Mouse (Mus musculus) stomach, embryonic 15.5 days (tissue): ENCODE data around the gene Klf1. TPM values are rescaled to one million over a fixed set of nuclear protein-coding genes. Genes with fewer than 3 reads are reported as not detected.
"Not testable (repeated sequence)": the region's sequence is repeated elsewhere in the genome, so short reads cannot be mapped to it uniquely, and the experiment has no call there.

Experiments
- ATAC-seq: fragments of 200-750 bp; cut with Nextera tagmentation; 2 replicates; pipeline ENCODE4 v1.8.0; 2017; ENCODE audit warnings: low read depth, moderate number of reproducible peaks, moderate TSS enrichment; ENCODE audit not compliant: insufficient read depth, low FRiP score
- H3K27ac ChIP-seq: fragments of 300-500 bp; sonication (generic); 2 replicates; pipeline ENCODE4 v1.5.1; 2015; ENCODE audit warnings: mild to moderate bottlenecking, inconsistent platforms
- H3K27me3 ChIP-seq: fragments of 300-500 bp; sonication (generic); replicated peaks from 2 replicates; pipeline ENCODE4 v1.6.1; 2015; ENCODE audit warnings: inconsistent platforms
- H3K36me3 ChIP-seq: fragments of 300-500 bp; sonication (generic); 2 replicates; pipeline ENCODE4 v1.6.1; 2015; ENCODE audit warnings: inconsistent platforms
- H3K4me1 ChIP-seq: fragments of 300-500 bp; sonication (generic); 2 replicates; pipeline ENCODE4 v1.6.1; 2015; ENCODE audit warnings: inconsistent platforms
- H3K4me2 ChIP-seq: fragments of 300-500 bp; sonication (generic); 2 replicates; pipeline ENCODE4 v1.6.1; 2015; ENCODE audit warnings: mild to moderate bottlenecking, inconsistent platforms
- H3K4me3 ChIP-seq: fragments of 300-500 bp; sonication (generic); replicated peaks from 2 replicates; pipeline ENCODE4 v1.5.1; 2015; ENCODE audit warnings: inconsistent platforms
- H3K9ac ChIP-seq: fragments of 300-500 bp; sonication (generic); 2 replicates; pipeline ENCODE4 v1.6.1; 2015; ENCODE audit warnings: inconsistent platforms
- H3K9me3 ChIP-seq: fragments of 300-500 bp; sonication (generic); 2 replicates; pipeline ENCODE4 v1.6.1; 2016; ENCODE audit warnings: inconsistent platforms
- WGBS: fragments of 180-500 bp; shearing (Covaris S2); methylation state at CpG from one replicate; pipeline ENCODE4 v1.1.7; 2015; 5-methylcytosine and 5-hydroxymethylcytosine counted together
- polyA plus RNA-seq: library from polyadenylated mRNA; unstranded; fragments of >200 nt; fragmentation: Nextera tagmentation; extraction: Ambion mirVana; gene quantifications from 2 replicates; pipeline ENCODE4 v1.2.1, GENCODE M21; 2015

Gene Klf1
- polyA plus RNA-seq, 1 experiment from 2014 or later: 39.3 TPM

DNA sequence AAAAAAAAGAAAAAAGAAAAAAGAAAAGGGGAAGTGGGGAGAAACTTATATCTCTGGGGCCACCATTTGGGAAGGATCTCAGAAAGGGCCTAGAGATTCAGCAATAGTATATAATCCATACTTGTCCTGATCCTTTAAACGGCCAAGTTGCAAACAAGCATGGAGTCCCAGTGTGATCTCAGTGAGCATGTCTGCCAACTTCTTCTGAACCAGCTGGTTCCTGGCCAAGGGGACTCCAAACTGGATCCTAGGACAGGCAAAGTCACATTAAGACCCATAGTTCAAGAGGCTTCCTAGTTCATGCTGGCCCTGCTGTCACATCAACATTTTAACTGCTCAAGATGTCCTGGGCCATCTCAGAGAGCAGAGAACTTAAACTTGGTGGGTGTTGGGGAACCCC, 12.6 kb upstream of the Klf1 start:
- Histone ChIP-seq H3K9ac (no peak overlapping the region), H3K9me3 (no peaks in the 10 kb centered on the region), H3K27me3 (no peaks in the 10 kb centered on the region), H3K4me2 (no peak overlapping the region), H3K36me3 (peaks cover 7% of the 10 kb centered on the region), H3K27ac (no peak overlapping the region), H3K4me1 (peaks cover 6% of the 10 kb centered on the region), H3K4me3 (no peak overlapping the region)
- WGBS: 81% methylated on average over 1 of the region's 1 CpGs
- no peak for ATAC-seq

DNA sequence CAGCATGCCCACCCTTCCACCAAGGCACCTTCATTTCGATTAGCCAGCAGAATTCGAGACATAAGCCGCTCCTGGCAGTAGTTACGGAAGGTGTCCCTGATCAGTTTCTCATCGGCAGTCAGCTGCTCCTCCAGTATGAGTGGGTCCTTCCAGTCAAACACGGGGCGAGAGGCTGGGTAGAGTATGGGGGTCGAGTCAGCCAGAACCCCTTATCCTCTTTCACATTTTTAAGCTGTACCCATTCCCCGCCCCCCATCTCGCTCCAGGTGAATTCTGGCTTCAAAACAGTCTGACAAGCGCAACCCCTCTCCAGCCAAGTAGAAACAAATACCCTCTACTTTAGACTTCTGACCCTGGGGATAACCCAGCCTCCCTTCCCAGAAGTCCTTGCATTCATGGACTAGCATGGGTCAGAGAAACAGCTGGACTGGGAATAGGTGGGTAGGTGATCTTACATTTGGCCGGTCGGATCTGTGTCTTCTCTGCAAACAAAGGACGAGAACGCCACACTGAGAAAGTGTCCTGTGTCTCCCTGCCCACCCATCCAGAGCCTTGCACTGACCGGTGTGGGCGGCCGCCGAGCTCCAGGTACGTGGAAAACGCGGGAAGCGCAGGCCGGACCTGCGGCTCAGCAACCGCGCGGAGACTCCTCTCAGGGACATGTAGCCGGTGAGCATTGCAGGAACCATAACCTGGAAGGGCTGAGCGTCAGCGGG, 8.6 kb upstream of the Klf1 start:
- peaks cover 6% of the 10 kb centered on the region for H3K36me3 ChIP-seq
- ATAC-seq: peak; percentile 12
- H3K4me3 ChIP-seq: peak overlapping the region; percentile 81
- peak overlapping the region; percentile 93 for H3K4me2 ChIP-seq
- H3K4me1 ChIP-seq: peaks cover 6% of the 10 kb centered on the region
- peak overlapping the region; percentile 68 for H3K9ac ChIP-seq
- H3K27me3 ChIP-seq: no peaks in the 10 kb centered on the region
- no peaks in the 10 kb centered on the region for H3K9me3 ChIP-seq
- no peak overlapping the region for H3K27ac ChIP-seq
- WGBS: 10% methylated on average over 31 of the region's 31 CpGs

DNA sequence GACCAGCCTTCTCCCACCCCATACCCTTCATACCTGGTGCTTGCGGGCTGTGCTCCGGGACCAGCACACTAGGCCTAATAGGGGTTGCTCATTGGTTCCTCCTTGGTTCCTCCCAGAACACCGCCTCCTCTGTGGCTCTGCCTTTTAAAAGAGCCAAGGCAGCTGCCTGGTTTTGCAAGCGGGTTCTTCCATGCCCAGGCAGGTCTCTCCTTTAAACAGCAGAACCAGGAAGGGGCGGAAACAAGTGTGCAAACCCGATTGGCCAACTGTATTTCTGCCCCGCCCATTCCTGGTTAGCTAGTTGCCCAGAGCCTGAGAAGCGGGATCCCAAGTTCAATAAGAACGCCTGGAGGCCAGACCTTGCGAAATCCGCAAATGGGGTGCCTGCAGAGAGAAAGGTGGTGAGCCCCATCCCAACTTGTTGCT, 8.0 kb upstream of the Klf1 start, which contains the start of gene Gcdh:
Gene Gcdh (minus strand): TSS at position 213 of the 426 bp plus-strand sequence.
- peak within 1 kb of the TSS; percentile 68 for H3K9ac ChIP-seq
- no peaks in the 10 kb centered on the region for H3K27me3 ChIP-seq
- H3K4me1 ChIP-seq: peaks cover 6% of the 10 kb centered on the region
- H3K36me3 ChIP-seq: peaks cover under 1% of the 10 kb centered on the region
- H3K9me3 ChIP-seq: no peaks in the 10 kb centered on the region
- H3K4me3 ChIP-seq: peak within 1 kb of the TSS; percentile 81
- peak; percentile 98 for ATAC-seq
- H3K4me2 ChIP-seq: peak within 1 kb of the TSS; percentile 93
- H3K27ac ChIP-seq: no peak within 1 kb of the TSS
- WGBS: under 1% methylated on average over 11 of the region's 11 CpGs

DNA sequence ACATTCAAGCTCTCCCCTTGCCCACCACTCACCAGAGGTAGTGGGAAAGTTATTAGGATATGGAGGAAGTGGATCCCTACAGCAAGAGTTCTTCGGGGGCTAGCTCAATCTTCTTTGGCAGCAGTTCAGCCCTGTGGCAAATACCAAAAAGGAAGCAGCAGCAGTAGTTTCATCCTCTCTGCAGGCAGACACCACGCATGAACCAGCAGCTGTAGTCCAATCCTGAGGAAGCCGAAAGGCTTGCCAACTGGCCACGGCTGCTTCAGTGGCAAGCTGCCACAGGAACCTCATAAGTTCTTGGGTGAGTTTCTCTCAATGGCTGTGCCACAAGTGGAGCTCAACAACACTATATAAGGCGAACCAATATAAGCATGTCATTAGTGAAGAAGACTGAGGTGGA, 5.8 kb upstream of the Klf1 start:
- Histone ChIP-seq H3K4me1 (peaks cover 6% of the 10 kb centered on the region), H3K4me3 (no peak overlapping the region), H3K4me2 (no peak overlapping the region), H3K9ac (no peak overlapping the region), H3K27me3 (no peaks in the 10 kb centered on the region), H3K9me3 (no peaks in the 10 kb centered on the region), H3K27ac (no peak overlapping the region), H3K36me3 (no peaks in the 10 kb centered on the region)
- ATAC-seq: no peak
- 87% methylated on average over 5 of the region's 5 CpGs for WGBS

DNA sequence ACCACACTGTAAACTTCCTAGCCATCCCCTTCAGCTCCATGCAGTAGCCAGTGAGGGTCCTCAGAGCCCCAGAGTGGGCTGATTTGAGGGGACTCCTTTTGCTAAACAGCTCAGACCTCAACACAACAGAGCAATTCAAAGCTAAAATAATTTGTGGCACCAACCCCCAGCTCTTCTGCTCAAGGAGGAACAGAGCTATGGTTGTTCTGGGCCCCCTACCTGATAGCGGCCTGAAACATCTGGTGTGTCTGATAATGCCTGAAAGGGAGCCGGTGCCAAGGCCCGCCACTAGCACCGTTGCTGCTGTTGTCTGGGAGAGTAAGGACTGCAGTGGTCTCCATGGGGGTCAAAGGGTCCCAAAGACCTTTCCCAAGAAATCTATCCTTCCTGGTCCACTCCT, 657 bp upstream of the Klf1 start:
- WGBS: 55% methylated on average over 4 of the region's 4 CpGs
- Histone ChIP-seq H3K9ac (no peak overlapping the region), H3K4me2 (no peak overlapping the region), H3K27ac (no peak overlapping the region), H3K36me3 (no peaks in the 10 kb centered on the region), H3K4me3 (no peak overlapping the region), H3K4me1 (peaks cover 15% of the 10 kb centered on the region), H3K27me3 (no peaks in the 10 kb centered on the region), H3K9me3 (no peaks in the 10 kb centered on the region)
- peak; percentile 44; the same call in 1 of the 2 replicates for ATAC-seq

DNA sequence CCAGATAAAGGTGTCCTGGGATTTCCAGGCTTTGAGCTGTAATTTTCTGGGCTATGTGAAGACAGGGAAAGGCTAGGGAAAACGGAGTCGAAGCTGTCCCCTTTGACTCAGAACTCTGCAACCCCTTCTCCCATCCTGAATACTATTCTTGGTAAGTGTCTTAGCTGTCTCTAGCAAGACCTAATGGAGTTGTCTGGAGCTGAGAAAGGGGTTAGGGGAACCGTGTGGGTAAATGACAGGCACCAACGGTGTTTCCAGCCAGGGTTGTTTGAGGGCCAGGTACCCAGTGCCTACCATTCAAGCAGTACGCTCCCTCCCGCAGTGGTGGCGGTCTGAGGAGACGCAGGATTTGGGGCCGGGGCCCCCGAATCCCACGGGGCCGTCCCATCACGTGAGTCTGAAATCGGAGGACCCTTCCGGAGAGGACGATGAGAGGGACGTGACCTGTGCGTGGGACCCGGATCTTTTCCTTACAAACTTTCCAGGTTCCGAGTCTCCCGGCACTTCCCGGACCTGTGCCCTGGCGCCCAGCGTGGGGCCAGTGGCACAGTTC, 715 bp downstream of the Klf1 start:
- Histone ChIP-seq H3K9ac (peak overlapping the region; percentile 82), H3K27me3 (no peaks in the 10 kb centered on the region), H3K9me3 (no peaks in the 10 kb centered on the region), H3K27ac (peak overlapping the region; percentile 92), H3K4me2 (peak overlapping the region; percentile 99), H3K4me1 (peaks cover 15% of the 10 kb centered on the region), H3K4me3 (peak overlapping the region; percentile 75), H3K36me3 (no peaks in the 10 kb centered on the region)
- 3% methylated on average over 24 of the region's 24 CpGs for WGBS
- no peak for ATAC-seq

DNA sequence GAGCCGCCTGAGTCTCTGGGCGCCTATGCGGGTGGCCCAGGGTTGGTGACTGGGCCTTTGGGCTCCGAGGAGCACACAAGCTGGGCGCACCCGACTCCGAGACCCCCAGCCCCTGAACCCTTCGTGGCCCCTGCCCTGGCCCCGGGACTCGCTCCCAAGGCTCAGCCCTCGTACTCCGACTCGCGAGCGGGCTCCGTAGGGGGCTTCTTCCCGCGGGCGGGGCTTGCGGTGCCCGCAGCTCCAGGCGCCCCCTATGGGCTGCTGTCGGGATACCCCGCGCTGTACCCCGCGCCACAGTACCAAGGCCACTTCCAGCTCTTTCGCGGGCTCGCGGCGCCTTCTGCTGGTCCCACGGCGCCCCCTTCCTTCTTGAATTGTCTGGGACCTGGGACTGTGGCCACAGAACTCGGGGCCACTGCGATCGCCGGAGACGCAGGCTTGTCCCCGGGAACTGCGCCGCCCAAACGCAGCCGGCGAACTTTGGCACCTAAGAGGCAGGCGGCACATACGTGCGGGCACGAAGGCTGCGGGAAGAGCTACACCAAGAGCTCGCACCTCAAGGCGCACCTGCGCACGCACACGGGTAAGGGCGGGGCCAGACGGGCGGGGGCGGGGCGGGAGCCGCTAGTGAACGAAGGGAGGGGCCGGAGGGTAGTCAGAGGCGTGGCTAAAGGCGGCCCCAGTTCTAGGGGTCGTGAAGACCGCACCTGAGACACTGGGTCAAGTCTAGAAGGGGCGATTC, 1.4 kb downstream of the Klf1 start:
- H3K4me2 ChIP-seq: peak overlapping the region; percentile 99
- H3K9me3 ChIP-seq: no peaks in the 10 kb centered on the region
- H3K4me1 ChIP-seq: peaks cover 15% of the 10 kb centered on the region
- peak; percentile 85 for ATAC-seq
- H3K36me3 ChIP-seq: no peaks in the 10 kb centered on the region
- no peaks in the 10 kb centered on the region for H3K27me3 ChIP-seq
- WGBS: under 1% methylated on average over 68 of the region's 68 CpGs
- peak overlapping the region; percentile 75 for H3K4me3 ChIP-seq
- peak overlapping the region; percentile 82 for H3K9ac ChIP-seq
- H3K27ac ChIP-seq: peak overlapping the region; percentile 92

DNA sequence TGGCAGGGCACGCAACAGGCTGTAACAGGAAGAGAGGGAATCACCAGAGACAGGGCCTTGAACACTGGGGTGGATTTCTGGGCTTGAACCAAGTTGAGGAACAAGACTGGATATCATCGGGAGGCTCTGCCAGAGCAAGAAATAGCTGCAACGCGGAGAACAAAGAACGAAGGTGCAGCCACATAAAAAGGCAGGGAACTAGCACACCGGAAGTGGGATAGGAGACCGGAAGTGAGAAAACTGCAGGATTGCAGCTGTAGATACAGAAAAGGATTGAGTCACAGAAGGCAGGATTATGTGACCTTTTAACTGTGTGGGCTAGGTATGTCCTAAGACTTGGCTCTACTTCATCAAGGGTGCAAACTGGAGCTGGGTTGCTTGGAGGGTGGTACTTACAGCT, 2.6 kb downstream of the Klf1 start:
- peaks cover 22% of the 10 kb centered on the region for H3K4me1 ChIP-seq
- no peak overlapping the region for H3K4me2 ChIP-seq
- H3K27ac ChIP-seq: no peak overlapping the region
- H3K36me3 ChIP-seq: no peaks in the 10 kb centered on the region
- H3K4me3 ChIP-seq: no peak overlapping the region
- H3K9me3 ChIP-seq: no peaks in the 10 kb centered on the region
- ATAC-seq: no peak
- 92% methylated on average over 7 of the region's 7 CpGs for WGBS
- H3K27me3 ChIP-seq: 0 out of 2 replicates have a peak, but pooled peaks cover 2% of the 10 kb centered on the region
- H3K9ac ChIP-seq: no peak overlapping the region

DNA sequence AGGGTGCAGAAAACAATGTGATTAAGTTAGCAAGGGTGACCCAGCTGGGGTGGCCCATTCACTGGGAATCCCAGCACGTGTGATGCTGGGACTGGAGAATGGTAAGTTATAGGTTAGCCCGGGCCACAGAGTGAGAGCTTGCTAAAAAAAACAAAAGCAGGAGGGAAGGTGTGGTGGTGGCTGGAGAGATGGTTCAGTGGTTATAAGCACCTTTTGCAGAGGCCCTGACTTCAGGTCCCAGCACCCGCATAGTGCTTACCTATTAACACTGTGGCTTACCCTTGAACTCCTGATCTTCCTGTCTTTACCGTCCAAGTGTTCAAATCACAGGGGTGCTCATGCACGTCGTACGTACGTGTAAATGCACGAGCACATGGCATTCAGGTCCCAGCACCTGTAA, 5.3 kb downstream of the Klf1 start:
- H3K27me3 ChIP-seq: peaks cover 15% of the 10 kb centered on the region
- WGBS: 87% methylated on average over 9 of the region's 9 CpGs

DNA sequence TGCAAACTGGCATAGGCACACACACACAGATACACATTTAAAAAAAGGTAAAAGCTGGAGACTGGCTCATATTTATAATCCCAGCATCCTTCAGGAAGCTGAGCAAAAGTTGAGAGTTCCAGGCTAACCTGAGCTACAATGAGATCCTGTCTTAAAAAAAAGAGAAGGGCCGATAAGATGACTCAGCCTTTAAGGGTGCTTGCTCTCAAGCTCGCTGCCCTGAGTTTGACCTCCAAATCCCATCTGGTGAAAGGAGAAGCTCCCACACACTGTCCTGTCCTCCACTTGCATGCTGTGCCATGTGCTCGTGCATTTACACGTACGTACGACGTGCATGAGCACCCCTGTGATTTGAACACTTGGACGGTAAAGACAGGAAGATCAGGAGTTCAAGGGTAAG, 5.8 kb downstream of the Klf1 start:
- H3K4me1 ChIP-seq: peaks cover 20% of the 10 kb centered on the region
- H3K4me3 ChIP-seq: no peak overlapping the region
- no peak overlapping the region for H3K27ac ChIP-seq
- H3K9ac ChIP-seq: no peak overlapping the region
- 69% methylated on average over 8 of the region's 8 CpGs for WGBS
- peaks cover 20% of the 10 kb centered on the region for H3K27me3 ChIP-seq
- no peak overlapping the region for H3K4me2 ChIP-seq
- no peaks in the 10 kb centered on the region for H3K9me3 ChIP-seq
- no peaks in the 10 kb centered on the region for H3K36me3 ChIP-seq
- no peak for ATAC-seq

More for the DNA sequence above, 5.3 kb downstream of the Klf1 start:
- H3K27ac ChIP-seq: no peak overlapping the region
- peaks cover 25% of the 10 kb centered on the region for H3K4me1 ChIP-seq
- no peaks in the 10 kb centered on the region for H3K36me3 ChIP-seq
- no peak overlapping the region for H3K9ac ChIP-seq
- H3K4me3 ChIP-seq: no peak overlapping the region
- H3K9me3 ChIP-seq: no peaks in the 10 kb centered on the region
- no peak overlapping the region for H3K4me2 ChIP-seq
- ATAC-seq: no peak

DNA sequence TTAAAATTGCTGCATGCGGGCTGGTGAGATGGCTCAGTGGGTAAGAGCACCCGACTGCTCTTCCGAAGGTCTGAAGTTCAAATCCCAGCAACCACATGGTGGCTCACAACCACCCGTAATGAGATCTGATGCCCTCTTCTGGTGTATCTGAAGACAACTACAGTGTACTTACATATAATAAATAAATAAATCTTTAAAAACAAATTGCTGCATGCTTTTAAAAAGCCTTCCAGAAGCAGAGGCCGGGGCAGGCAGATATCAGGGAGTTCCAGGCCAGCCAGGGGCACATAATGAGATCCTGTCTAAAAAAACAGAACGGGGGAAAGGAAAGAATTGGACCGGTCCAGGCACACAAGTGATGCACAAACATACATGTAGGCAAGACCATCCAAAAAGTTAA, 6.3 kb downstream of the Klf1 start:
- 25% methylated on average over 7 of the region's 7 CpGs for WGBS
- not testable (repeated sequence) for H3K9ac ChIP-seq, H3K9me3 ChIP-seq, H3K27ac ChIP-seq, H3K36me3 ChIP-seq, ATAC-seq
- H3K4me3 ChIP-seq: peak overlapping the region; percentile 59
- H3K4me1 ChIP-seq: peaks cover 21% of the 10 kb centered on the region
- H3K4me2 ChIP-seq: peak overlapping the region; percentile 92
- H3K27me3 ChIP-seq: peaks cover 25% of the 10 kb centered on the region
